Mouse (Mus musculus) intestine, embryonic 16.5 days (tissue): Measurements from ENCODE around the gene Stn1. TPM values are rescaled to one million over a fixed set of nuclear protein-coding genes. Genes with fewer than 3 reads are reported as not detected.

Source experiments
- ATAC-seq: fragments of 200-750 bp; cut with Nextera tagmentation; 2 replicates; pipeline ENCODE4 v1.8.0; 2017; ENCODE audit warnings: moderate TSS enrichment, moderate library complexity
- H3K27ac ChIP-seq: fragments of 300-500 bp; sonication (generic); 2 replicates; pipeline ENCODE4 v1.5.1; 2014; ENCODE audit warnings: mild to moderate bottlenecking, low read length
- H3K27me3 ChIP-seq: fragments of 300-500 bp; sonication (generic); replicated peaks from 2 replicates; pipeline ENCODE4 v1.6.1; 2014; ENCODE audit warnings: low read length, control low read depth, mixed read lengths; ENCODE audit not compliant: control insufficient read depth, insufficient read depth
- H3K36me3 ChIP-seq: fragments of 300-500 bp; sonication (generic); 2 replicates; pipeline ENCODE4 v1.6.1; 2014; ENCODE audit warnings: low read length, control low read depth; ENCODE audit not compliant: control insufficient read depth, insufficient read depth
- H3K4me1 ChIP-seq: fragments of 300-500 bp; sonication (generic); 2 replicates; pipeline ENCODE4 v1.6.1; 2014; ENCODE audit warnings: low read length, control low read depth, mixed read lengths; ENCODE audit not compliant: control insufficient read depth, insufficient read depth
- H3K4me2 ChIP-seq: fragments of 300-500 bp; sonication (generic); 2 replicates; pipeline ENCODE4 v1.6.1; 2014; ENCODE audit warnings: low read depth, low read length, control low read depth
- H3K4me3 ChIP-seq: fragments of 300-500 bp; sonication (generic); 2 replicates; pipeline ENCODE4 v1.5.1; 2014; ENCODE audit warnings: mild to moderate bottlenecking, low read length
- H3K9ac ChIP-seq: fragments of 300-500 bp; sonication (generic); 2 replicates; pipeline ENCODE4 v1.6.1; 2014; ENCODE audit warnings: low read depth, low read length
- H3K9me3 ChIP-seq: fragments of 300-500 bp; sonication (generic); 2 replicates; pipeline ENCODE4 v1.6.1; 2016; ENCODE audit warnings: low read length, control low read depth; ENCODE audit not compliant: control insufficient read depth
- WGBS: fragments of 180-500 bp; shearing (Covaris S2); extraction: QIAGEN DNeasy Blood & Tissue Kit; methylation state at CpG from one replicate; pipeline ENCODE4 v1.1.7; 2014; 5-methylcytosine and 5-hydroxymethylcytosine counted together
- polyA plus RNA-seq: library from polyadenylated mRNA; unstranded; fragments of >200 nt; fragmentation: Nextera tagmentation; extraction: Ambion mirVana; gene quantifications from 2 replicates; pipeline ENCODE4 v1.2.1, GENCODE M21; 2015

Gene Stn1
- polyA plus RNA-seq, 1 experiment from 2014 or later, result 43.9 TPM

DNA sequence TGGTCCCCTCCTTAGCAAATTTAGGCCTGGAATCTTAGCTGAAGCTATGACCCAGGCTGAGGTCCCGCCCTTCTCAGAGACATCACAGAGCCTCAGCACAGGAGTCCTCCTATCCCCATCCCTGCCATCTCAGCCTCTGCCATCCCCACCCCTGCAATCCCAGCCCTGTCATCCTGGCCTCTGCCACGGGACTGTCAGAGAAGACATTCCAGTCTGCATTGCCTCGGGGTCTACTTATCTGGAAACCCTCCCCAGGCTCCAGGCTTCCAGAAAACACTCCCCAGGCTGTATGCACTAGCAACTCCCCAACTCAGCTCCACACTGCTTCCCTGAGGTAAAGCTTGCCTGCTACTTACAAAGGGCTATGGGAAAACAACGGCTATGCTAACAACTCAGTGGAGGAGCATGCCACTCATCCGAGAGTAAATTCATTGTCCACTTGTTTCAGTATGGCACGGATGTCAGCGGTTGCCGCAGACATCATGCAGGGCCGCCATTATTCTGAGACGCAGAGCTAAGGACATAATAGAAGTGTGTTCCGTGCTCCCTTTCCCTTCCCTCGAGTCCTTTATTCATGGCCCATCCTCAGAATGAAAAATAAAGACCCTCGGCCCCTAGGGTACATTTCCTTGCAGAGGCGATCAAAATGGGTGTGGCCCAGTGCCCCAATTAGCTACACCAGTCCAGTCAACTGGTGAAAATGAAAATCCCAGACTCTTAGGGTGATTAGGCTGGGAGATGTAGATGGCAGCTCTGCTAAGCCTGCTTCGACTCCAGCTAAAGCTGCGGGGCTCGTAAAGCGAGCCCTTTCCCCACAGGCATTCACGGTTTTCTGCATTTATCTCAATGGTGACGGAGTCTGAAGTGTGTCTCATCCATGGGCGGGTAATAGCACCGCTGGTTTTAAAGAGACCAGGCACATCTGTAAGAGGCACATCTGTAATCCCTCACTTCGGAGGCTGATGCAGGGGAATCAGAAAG is 44.0 kb downstream of the Stn1 start:
- no peak overlapping the region for H3K4me2 ChIP-seq
- no peak overlapping the region for H3K9ac ChIP-seq
- 63% methylated on average over 23 of the region's 23 CpGs for WGBS
- no peaks in the 10 kb centered on the region for H3K27me3 ChIP-seq
- H3K9me3 ChIP-seq, result 0 out of 2 replicates have a peak, but pooled peaks cover 2% of the 10 kb centered on the region
- no peak overlapping the region for H3K4me3 ChIP-seq
- no peak overlapping the region for H3K27ac ChIP-seq
- H3K36me3 ChIP-seq, result 0 out of 2 replicates have a peak, but pooled peaks cover 2% of the 10 kb centered on the region
- no peak for ATAC-seq
- peaks cover 7% of the 10 kb centered on the region; the same call in 1 of the 2 replicates for H3K4me1 ChIP-seq

GRCm38 (mm10) chr19:47492422-47492821 is 44.9 kb downstream of the Stn1 start:
- Histone ChIP-seq H3K4me1 (peaks cover 7% of the 10 kb centered on the region; the same call in 1 of the 2 replicates), H3K9me3 (0 out of 2 replicates have a peak, but pooled peaks cover 2% of the 10 kb centered on the region), H3K27me3 (no peaks in the 10 kb centered on the region), H3K36me3 (0 out of 2 replicates have a peak, but pooled peaks cover 2% of the 10 kb centered on the region), H3K4me3 (no peak overlapping the region), H3K27ac (no peak overlapping the region), H3K4me2 (no peak overlapping the region), H3K9ac (no peak overlapping the region)
- WGBS, result 85% methylated on average over 6 of the region's 6 CpGs
- ATAC-seq, result no peak

DNA sequence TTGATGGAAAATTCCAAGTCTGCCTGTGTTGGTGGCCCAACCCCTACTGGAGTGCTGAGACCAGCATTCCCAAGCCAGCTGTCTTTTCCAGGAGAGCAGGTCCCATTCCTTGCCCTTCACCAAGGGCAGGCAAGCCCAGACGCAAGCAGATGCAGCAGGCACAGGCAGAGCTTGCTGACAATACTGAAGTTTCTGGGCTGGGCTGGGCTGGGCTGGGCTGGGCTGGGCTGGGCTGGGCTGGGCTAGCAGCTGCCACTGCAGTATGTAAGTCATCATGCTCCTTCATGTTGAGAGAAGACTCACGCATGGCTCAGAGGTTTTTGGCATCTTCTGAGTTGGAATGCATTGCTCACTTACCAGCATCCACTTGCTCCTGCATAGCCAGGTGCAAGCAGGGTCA is 45.5 kb downstream of the Stn1 start:
- no peak overlapping the region for H3K9ac ChIP-seq
- WGBS, result 49% methylated on average over 2 of the region's 2 CpGs
- ATAC-seq, result peak; percentile 86
- H3K36me3 ChIP-seq, result 0 out of 2 replicates have a peak, but pooled peaks cover 2% of the 10 kb centered on the region
- no peak overlapping the region for H3K27ac ChIP-seq
- H3K9me3 ChIP-seq, result 0 out of 2 replicates have a peak, but pooled peaks cover 2% of the 10 kb centered on the region
- H3K4me2 ChIP-seq, result no peak overlapping the region
- H3K27me3 ChIP-seq, result no peaks in the 10 kb centered on the region
- H3K4me1 ChIP-seq, result peaks cover 7% of the 10 kb centered on the region; the same call in 1 of the 2 replicates
- H3K4me3 ChIP-seq, result no peak overlapping the region

DNA sequence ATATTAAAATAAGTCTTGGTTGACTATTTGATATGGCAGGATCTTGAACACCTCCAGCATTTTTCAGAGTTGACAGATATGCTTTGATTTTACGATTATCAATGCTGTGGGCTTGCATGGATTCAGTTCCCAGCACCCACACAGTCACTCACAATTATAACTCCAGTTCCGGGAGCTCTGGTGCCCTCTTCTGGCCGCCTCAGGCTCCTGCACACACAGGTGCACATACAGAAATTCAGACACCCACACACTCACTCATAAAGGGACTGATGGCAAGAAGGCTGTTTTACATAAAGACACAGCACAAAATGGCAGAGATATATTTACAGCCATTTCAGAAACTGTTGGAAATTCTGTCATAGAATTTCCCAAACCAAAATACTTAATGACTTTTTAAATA is 48.1 kb downstream of the Stn1 start:
- no peak for ATAC-seq
- H3K4me1 ChIP-seq, result peaks cover 10% of the 10 kb centered on the region
- H3K9ac ChIP-seq, result no peak overlapping the region
- 0 out of 2 replicates have a peak, but pooled peaks cover 2% of the 10 kb centered on the region for H3K9me3 ChIP-seq
- H3K27me3 ChIP-seq, result no peaks in the 10 kb centered on the region
- 0 out of 2 replicates have a peak, but pooled peaks cover 2% of the 10 kb centered on the region for H3K36me3 ChIP-seq
- no peak overlapping the region for H3K4me2 ChIP-seq
- H3K4me3 ChIP-seq, result no peak overlapping the region
- WGBS, result 92% methylated on average over 3 of the region's 3 CpGs
- no peak overlapping the region for H3K27ac ChIP-seq

- WGBS, result 46% methylated on average over 4 of the region's 4 CpGs
- ATAC-seq, result no peak
- Histone ChIP-seq H3K4me2 (no peak overlapping the region), H3K4me3 (no peak overlapping the region), H3K9me3 (0 out of 2 replicates have a peak, but pooled peaks cover 2% of the 10 kb centered on the region), H3K4me1 (peaks cover 10% of the 10 kb centered on the region), H3K27me3 (no peaks in the 10 kb centered on the region), H3K36me3 (0 out of 2 replicates have a peak, but pooled peaks cover 2% of the 10 kb centered on the region), H3K9ac (no peak overlapping the region), H3K27ac (no peak overlapping the region)
These were observed 49.1 kb downstream of the Stn1 start for GRCm38 (mm10) chr19:47488250-47488649.

DNA sequence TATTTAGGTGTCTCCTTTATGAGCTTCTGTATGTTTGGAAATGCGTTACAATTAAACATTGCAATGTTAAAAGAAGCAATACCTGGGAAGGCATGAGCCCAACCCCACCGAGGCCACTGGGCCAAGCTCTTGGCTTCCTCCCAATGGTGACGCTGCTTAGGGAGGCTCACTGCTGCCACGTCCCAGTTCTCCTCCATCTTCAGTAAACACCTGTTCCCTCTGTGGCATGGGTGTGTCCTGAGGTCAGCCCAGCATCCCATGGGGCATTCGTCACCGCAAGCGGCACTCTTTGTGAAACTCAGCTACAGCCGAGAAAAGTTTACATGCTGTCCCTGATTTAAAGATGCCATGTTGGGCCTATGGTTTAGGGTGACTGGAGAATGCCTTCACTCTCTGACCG is 49.7 kb downstream of the Stn1 start:
- Histone ChIP-seq H3K9ac (no peak overlapping the region), H3K27me3 (no peaks in the 10 kb centered on the region), H3K4me3 (no peak overlapping the region), H3K9me3 (0 out of 2 replicates have a peak, but pooled peaks cover 2% of the 10 kb centered on the region), H3K27ac (no peak overlapping the region), H3K4me1 (peaks cover 10% of the 10 kb centered on the region), H3K36me3 (0 out of 2 replicates have a peak, but pooled peaks cover 2% of the 10 kb centered on the region), H3K4me2 (no peak overlapping the region)
- WGBS, result 80% methylated on average over 9 of the region's 9 CpGs
- no peak for ATAC-seq

DNA sequence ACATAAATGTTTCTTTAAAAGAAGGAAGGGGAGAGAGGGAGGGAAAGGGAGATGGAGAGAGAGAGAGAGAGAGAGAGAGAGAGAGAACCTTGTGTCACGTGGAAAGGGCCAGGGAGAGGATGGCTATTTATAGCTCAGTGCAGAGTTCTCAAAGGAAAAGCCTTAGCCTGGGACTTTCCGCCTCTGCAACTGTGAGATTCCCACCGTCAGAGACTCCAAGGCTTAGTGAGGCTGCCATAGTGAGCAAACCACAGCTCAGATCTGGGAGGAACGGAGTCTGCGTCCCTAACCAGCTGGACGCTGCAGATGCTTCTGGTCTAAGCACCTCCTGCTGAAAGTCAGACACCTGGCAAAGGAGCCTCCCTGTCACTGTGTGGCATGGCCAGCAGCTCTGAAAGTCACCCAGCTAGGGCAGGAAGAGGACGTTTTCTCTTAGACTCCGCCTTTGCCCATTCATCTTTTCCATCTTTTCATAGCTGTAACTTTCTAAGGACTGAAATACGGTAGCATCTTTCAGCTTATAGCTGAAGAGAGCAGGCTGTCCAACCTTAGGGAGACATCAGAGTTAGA is 51.2 kb downstream of the Stn1 start:
- no peaks in the 10 kb centered on the region for H3K27me3 ChIP-seq
- WGBS, result 27% methylated on average over 9 of the region's 9 CpGs
- 0 out of 2 replicates have a peak, but pooled peaks cover 2% of the 10 kb centered on the region for H3K36me3 ChIP-seq
- peak; percentile 80 for ATAC-seq
- H3K9me3 ChIP-seq, result 0 out of 2 replicates have a peak, but pooled peaks cover 2% of the 10 kb centered on the region
- no peak overlapping the region for H3K4me2 ChIP-seq
- H3K9ac ChIP-seq, result no peak overlapping the region
- H3K4me1 ChIP-seq, result peaks cover 3% of the 10 kb centered on the region; the same call in 1 of the 2 replicates
- H3K27ac ChIP-seq, result peak overlapping the region; percentile 62
- H3K4me3 ChIP-seq, result no peak overlapping the region

- Histone ChIP-seq H3K4me2 (no peak overlapping the region), H3K36me3 (no peaks in the 10 kb centered on the region), H3K9ac (no peak overlapping the region), H3K27me3 (no peaks in the 10 kb centered on the region), H3K9me3 (no peaks in the 10 kb centered on the region), H3K27ac (no peak overlapping the region), H3K4me3 (no peak overlapping the region), H3K4me1 (peaks cover 3% of the 10 kb centered on the region; the same call in 1 of the 2 replicates)
- ATAC-seq, result no peak
- 81% methylated on average over 3 of the region's 3 CpGs for WGBS
These were observed 53.2 kb downstream of the Stn1 start for GRCm38 (mm10) chr19:47484110-47484509.

GRCm38 (mm10) chr19:47483346-47483745 is 54.0 kb downstream of the Stn1 start:
- Histone ChIP-seq H3K4me2 (no peak overlapping the region), H3K36me3 (no peaks in the 10 kb centered on the region)
- WGBS, result 54% methylated on average over 3 of the region's 3 CpGs

More at GRCm38 (mm10) chr19:47483346-47483745, 54.0 kb downstream of the Stn1 start:
- Histone ChIP-seq H3K27me3 (no peaks in the 10 kb centered on the region), H3K9ac (no peak overlapping the region), H3K4me1 (peaks cover 3% of the 10 kb centered on the region; the same call in 1 of the 2 replicates), H3K27ac (no peak overlapping the region), H3K4me3 (no peak overlapping the region), H3K9me3 (no peaks in the 10 kb centered on the region)
- no peak for ATAC-seq
